Mouse (Mus musculus) hindbrain, embryonic 12.5 days (tissue): Measurements from ENCODE around the gene Kcnma1. TPM values are rescaled to one million over a fixed set of nuclear protein-coding genes. Genes with fewer than 3 reads are reported as not detected.
A peak's percentile ranks its signal among the peaks of the same experiment; 100 is the strongest.

Source experiments
- ATAC-seq: fragments of 200-750 bp; cut with Nextera tagmentation; 2 replicates; pipeline ENCODE4 v1.8.0; 2017; ENCODE audit warnings: moderate TSS enrichment; ENCODE audit not compliant: low FRiP score
- H3K27ac ChIP-seq: fragments of 300-500 bp; sonication (generic); 2 replicates; pipeline ENCODE4 v1.5.1; 2016; ENCODE audit warnings: mild to moderate bottlenecking
- H3K27me3 ChIP-seq: fragments of 300-500 bp; sonication (generic); 2 replicates; pipeline ENCODE4 v1.6.1; 2016; ENCODE audit warnings: mild to moderate bottlenecking
- H3K36me3 ChIP-seq: fragments of 300-500 bp; sonication (generic); 2 replicates; pipeline ENCODE4 v1.6.1; 2016; ENCODE audit warnings: mild to moderate bottlenecking
- H3K4me1 ChIP-seq: fragments of 300-500 bp; sonication (generic); 2 replicates; pipeline ENCODE4 v1.6.1; 2016
- H3K4me2 ChIP-seq: fragments of 300-500 bp; sonication (generic); replicated peaks from 2 replicates; pipeline ENCODE4 v1.6.1; 2016; ENCODE audit warnings: mild to moderate bottlenecking
- H3K4me3 ChIP-seq: fragments of 300-500 bp; sonication (generic); 2 replicates; pipeline ENCODE4 v1.5.1; 2016; ENCODE audit warnings: mild to moderate bottlenecking
- H3K9ac ChIP-seq: fragments of 300-500 bp; sonication (generic); 2 replicates; pipeline ENCODE4 v1.6.1; 2016; ENCODE audit warnings: mild to moderate bottlenecking, moderate library complexity
- H3K9me3 ChIP-seq: fragments of 300-500 bp; sonication (generic); replicated peaks from 2 replicates; pipeline ENCODE4 v1.6.1; 2016; ENCODE audit warnings: mild to moderate bottlenecking
- WGBS: fragments of 180-500 bp; shearing (Covaris S2); methylation state at CpG from one replicate; pipeline ENCODE4 v1.1.7; 2016; 5-methylcytosine and 5-hydroxymethylcytosine counted together
- polyA plus RNA-seq: library from polyadenylated mRNA; unstranded; fragments of >200 nt; fragmentation: Nextera tagmentation; extraction: Ambion mirVana; gene quantifications from 2 replicates; pipeline ENCODE4 v1.2.1, GENCODE M21; 2016

Kcnma1 gene
- polyA plus RNA-seq, 1 experiment from 2014 or later = 5.0 TPM

- H3K9ac ChIP-seq = no peak overlapping the region
- no peaks in the 10 kb centered on the region for H3K36me3 ChIP-seq
- H3K27ac ChIP-seq = no peak overlapping the region
- H3K4me1 ChIP-seq = 0 out of 2 replicates have a peak, but pooled peaks cover 3% of the 10 kb centered on the region
- no peak overlapping the region for H3K4me2 ChIP-seq
- ATAC-seq = no peak
- no peaks in the 10 kb centered on the region for H3K9me3 ChIP-seq
- 64% methylated on average over 3 of the region's 3 CpGs for WGBS
- H3K4me3 ChIP-seq = no peak overlapping the region
- H3K27me3 ChIP-seq = no peaks in the 10 kb centered on the region
Observed at GRCm38 (mm10) chr14:23638078-23638695, 376.1 kb downstream of the Kcnma1 start.

- H3K9me3 ChIP-seq = no peaks in the 10 kb centered on the region
- 0 out of 2 replicates have a peak, but pooled peaks cover 3% of the 10 kb centered on the region for H3K4me1 ChIP-seq
- no peak; the same call in 1 of the 2 replicates for ATAC-seq
- no peaks in the 10 kb centered on the region for H3K36me3 ChIP-seq
- 0 out of 2 replicates have a peak overlapping the region, but pooled peaks have one; percentile 7 for H3K27ac ChIP-seq
- H3K4me3 ChIP-seq = no peak overlapping the region
- no peak overlapping the region for H3K9ac ChIP-seq
- WGBS = 47% methylated on average over 4 of the region's 4 CpGs
- H3K27me3 ChIP-seq = no peaks in the 10 kb centered on the region
- H3K4me2 ChIP-seq = no peak overlapping the region
Observed at GRCm38 (mm10) chr14:23635903-23636302, 378.4 kb downstream of the Kcnma1 start.

GRCm38 (mm10) chr14:23633011-23633595, 381.2 kb downstream of the Kcnma1 start:
- Histone ChIP-seq H3K27ac (no peak overlapping the region), H3K36me3 (no peaks in the 10 kb centered on the region), H3K9me3 (no peaks in the 10 kb centered on the region), H3K4me2 (no peak overlapping the region), H3K4me1 (0 out of 2 replicates have a peak, but pooled peaks cover 3% of the 10 kb centered on the region), H3K27me3 (no peaks in the 10 kb centered on the region), H3K9ac (no peak overlapping the region), H3K4me3 (no peak overlapping the region)
- ATAC-seq = no peak
- 83% methylated on average over 5 of the region's 5 CpGs for WGBS

- H3K4me3 ChIP-seq = no peak overlapping the region
- H3K4me2 ChIP-seq = no peak overlapping the region
- no peaks in the 10 kb centered on the region for H3K9me3 ChIP-seq
- peak overlapping the region; percentile 40; the same call in 1 of the 2 replicates for H3K27ac ChIP-seq
- no peaks in the 10 kb centered on the region for H3K27me3 ChIP-seq
- H3K9ac ChIP-seq = no peak overlapping the region
- no peaks in the 10 kb centered on the region for H3K36me3 ChIP-seq
- ATAC-seq = no peak
- WGBS = 68% methylated on average over 6 of the region's 6 CpGs
- peaks cover 3% of the 10 kb centered on the region for H3K4me1 ChIP-seq
Observed at GRCm38 (mm10) chr14:23626925-23627324, 387.4 kb downstream of the Kcnma1 start.

DNA sequence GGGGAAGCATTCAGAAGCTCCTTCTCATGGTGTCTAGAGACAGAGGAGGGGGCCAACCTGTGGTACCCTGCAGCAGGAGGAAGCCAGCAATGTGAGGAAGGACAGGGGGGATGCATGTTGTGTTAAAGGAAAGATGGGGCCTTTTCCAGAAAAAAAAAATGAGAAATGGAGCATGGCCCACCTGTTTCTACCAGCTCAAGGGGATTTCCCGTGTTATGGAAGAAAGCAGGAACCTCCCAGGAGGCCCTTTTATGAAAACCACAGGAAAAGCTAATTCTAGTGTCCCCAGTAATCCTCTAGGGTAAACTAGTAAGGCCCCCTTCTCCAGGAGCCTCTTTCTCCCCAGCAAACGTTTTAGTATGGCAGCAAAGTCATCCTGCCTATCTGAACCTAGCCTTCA, 388.2 kb downstream of the Kcnma1 start:
- Histone ChIP-seq H3K9ac (no peak overlapping the region), H3K27me3 (no peaks in the 10 kb centered on the region), H3K4me3 (no peak overlapping the region), H3K4me2 (no peak overlapping the region), H3K4me1 (peaks cover 3% of the 10 kb centered on the region), H3K36me3 (no peaks in the 10 kb centered on the region), H3K9me3 (no peaks in the 10 kb centered on the region), H3K27ac (peak overlapping the region; percentile 40; the same call in 1 of the 2 replicates)
- whole genome bisulfite sequencing = 58% methylated on average over 2 of the region's 2 CpGs
- ATAC-seq = no peak

DNA sequence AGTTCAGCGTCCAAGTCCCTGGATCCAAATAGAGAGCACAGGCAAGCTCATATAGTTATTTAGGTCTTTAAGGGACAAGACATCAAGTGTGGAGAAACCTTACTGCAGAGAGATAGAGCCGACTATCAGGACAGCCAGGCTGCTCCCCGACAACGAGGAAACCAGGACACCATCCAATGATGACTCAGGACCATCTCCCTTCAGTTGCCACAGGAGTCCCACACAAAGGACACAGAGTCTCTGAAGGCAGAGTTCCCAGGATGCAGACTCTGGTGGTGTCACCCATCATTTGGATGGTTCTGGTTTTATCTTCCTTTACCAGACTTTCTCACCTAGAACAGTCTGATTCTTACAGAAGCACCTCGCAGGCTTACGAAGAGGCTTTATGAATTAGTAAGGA, 388.9 kb downstream of the Kcnma1 start:
- WGBS = 90% methylated on average over 6 of the region's 6 CpGs
- Histone ChIP-seq H3K9ac (no peak overlapping the region), H3K36me3 (no peaks in the 10 kb centered on the region), H3K27me3 (no peaks in the 10 kb centered on the region), H3K9me3 (no peaks in the 10 kb centered on the region), H3K4me2 (no peak overlapping the region), H3K4me1 (peaks cover 3% of the 10 kb centered on the region), H3K27ac (no peak overlapping the region), H3K4me3 (no peak overlapping the region)
- no peak for ATAC-seq

- Histone ChIP-seq H3K36me3 (no peaks in the 10 kb centered on the region), H3K9ac (no peak overlapping the region), H3K4me3 (no peak overlapping the region), H3K4me2 (no peak overlapping the region), H3K27me3 (no peaks in the 10 kb centered on the region), H3K9me3 (no peaks in the 10 kb centered on the region), H3K4me1 (peaks cover 3% of the 10 kb centered on the region), H3K27ac (no peak overlapping the region)
- no peak for ATAC-seq
- WGBS = 90% methylated on average over 1 of the region's 1 CpGs
Observed at GRCm38 (mm10) chr14:23624455-23624854, 389.8 kb downstream of the Kcnma1 start.

DNA sequence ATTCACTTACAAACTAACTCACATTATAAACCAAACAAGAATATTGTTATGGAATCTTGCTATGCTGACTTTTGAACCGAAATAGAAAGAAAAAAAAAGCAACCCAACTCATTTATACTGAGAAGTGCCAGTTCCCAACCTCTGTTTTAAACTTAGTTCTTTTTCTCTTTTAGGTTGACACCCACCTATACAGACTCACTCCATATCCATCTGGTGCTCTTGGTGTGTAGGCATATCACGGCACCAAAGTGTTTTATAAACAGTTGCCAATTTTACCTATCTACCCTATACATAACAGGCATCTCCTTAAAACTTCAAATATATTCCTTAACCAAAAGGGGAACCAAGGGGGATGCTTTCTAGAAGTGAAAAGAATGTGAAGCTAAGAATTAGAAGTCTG, 393.6 kb downstream of the Kcnma1 start:
- no peaks in the 10 kb centered on the region for H3K27me3 ChIP-seq
- no peak overlapping the region for H3K4me3 ChIP-seq
- H3K9ac ChIP-seq = no peak overlapping the region
- no peaks in the 10 kb centered on the region for H3K36me3 ChIP-seq
- no peak overlapping the region for H3K27ac ChIP-seq
- no peak for ATAC-seq
- no peaks in the 10 kb centered on the region for H3K9me3 ChIP-seq
- no peak overlapping the region for H3K4me2 ChIP-seq
- 88% methylated on average over 2 of the region's 2 CpGs for WGBS
- no peaks in the 10 kb centered on the region for H3K4me1 ChIP-seq

GRCm38 (mm10) chr14:23618973-23619372, 395.3 kb downstream of the Kcnma1 start:
- 79% methylated on average over 2 of the region's 2 CpGs for WGBS
- Histone ChIP-seq H3K9me3 (no peaks in the 10 kb centered on the region), H3K4me2 (no peak overlapping the region), H3K9ac (no peak overlapping the region), H3K27ac (no peak overlapping the region), H3K27me3 (no peaks in the 10 kb centered on the region), H3K4me1 (no peaks in the 10 kb centered on the region), H3K4me3 (no peak overlapping the region), H3K36me3 (no peaks in the 10 kb centered on the region)
- no peak for ATAC-seq

GRCm38 (mm10) chr14:23618081-23618480, 396.2 kb downstream of the Kcnma1 start:
- WGBS = 52% methylated on average over 1 of the region's 1 CpGs
- H3K4me1 ChIP-seq = no peaks in the 10 kb centered on the region
- no peak overlapping the region for H3K4me2 ChIP-seq
- H3K4me3 ChIP-seq = no peak overlapping the region
- H3K27ac ChIP-seq = no peak overlapping the region
- H3K9me3 ChIP-seq = no peaks in the 10 kb centered on the region
- no peaks in the 10 kb centered on the region for H3K27me3 ChIP-seq
- no peaks in the 10 kb centered on the region for H3K36me3 ChIP-seq
- no peak overlapping the region for H3K9ac ChIP-seq
- no peak for ATAC-seq

GRCm38 (mm10) chr14:23610054-23610453, 404.2 kb downstream of the Kcnma1 start:
- Histone ChIP-seq H3K27me3 (no peaks in the 10 kb centered on the region), H3K9me3 (no peaks in the 10 kb centered on the region), H3K36me3 (no peaks in the 10 kb centered on the region), H3K9ac (no peak overlapping the region), H3K27ac (no peak overlapping the region), H3K4me2 (no peak overlapping the region), H3K4me3 (no peak overlapping the region), H3K4me1 (peaks cover 3% of the 10 kb centered on the region; the same call in 1 of the 2 replicates)
- 73% methylated on average over 3 of the region's 3 CpGs for WGBS
- no peak for ATAC-seq

DNA sequence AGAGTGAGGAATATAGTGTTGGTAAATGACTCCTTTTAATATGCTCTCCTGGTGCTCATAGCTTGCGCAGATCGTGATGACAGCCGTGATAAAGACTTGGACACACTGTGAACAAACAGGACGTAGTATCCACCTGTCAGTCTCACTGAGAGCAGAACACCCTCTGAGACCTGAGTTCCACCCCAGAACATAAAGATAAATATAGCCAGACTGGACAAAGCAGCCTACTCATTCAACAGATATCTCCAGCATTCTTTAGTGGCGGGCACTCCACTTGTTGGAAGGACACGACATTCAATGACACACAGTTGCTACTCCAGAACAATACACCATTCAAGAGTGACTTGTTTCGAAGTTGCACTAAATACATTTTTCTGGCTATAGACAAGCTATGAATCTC, 408.6 kb downstream of the Kcnma1 start:
- no peak overlapping the region for H3K4me2 ChIP-seq
- no peak overlapping the region for H3K9ac ChIP-seq
- WGBS = 72% methylated on average over 7 of the region's 7 CpGs
- H3K9me3 ChIP-seq = no peaks in the 10 kb centered on the region
- no peaks in the 10 kb centered on the region for H3K36me3 ChIP-seq
- ATAC-seq = no peak
- no peak overlapping the region for H3K27ac ChIP-seq
- H3K27me3 ChIP-seq = no peaks in the 10 kb centered on the region
- no peaks in the 10 kb centered on the region for H3K4me1 ChIP-seq
- H3K4me3 ChIP-seq = no peak overlapping the region

DNA sequence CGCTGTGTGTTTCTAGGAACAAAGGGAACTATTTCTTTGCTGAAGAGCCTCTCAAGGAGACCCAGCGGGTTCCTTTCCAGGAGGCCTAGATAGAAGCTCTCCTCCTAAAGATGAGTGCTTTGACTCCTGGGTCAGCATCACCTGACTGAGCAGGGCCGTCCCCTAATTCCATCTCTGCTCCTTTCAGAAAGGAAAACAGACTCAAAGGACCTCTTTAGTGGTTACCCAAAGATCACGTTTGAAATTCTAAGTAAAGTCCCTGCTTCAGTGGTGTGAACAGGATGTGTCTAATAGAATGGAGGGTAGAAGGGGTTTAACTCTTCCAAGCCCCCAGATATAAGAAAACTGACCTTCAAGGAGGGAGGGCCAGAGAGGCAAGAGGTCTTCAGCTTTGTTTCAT, 411.4 kb downstream of the Kcnma1 start:
- no peak overlapping the region for H3K4me3 ChIP-seq
- no peaks in the 10 kb centered on the region for H3K4me1 ChIP-seq
- no peaks in the 10 kb centered on the region for H3K27me3 ChIP-seq
- no peak overlapping the region for H3K4me2 ChIP-seq
- WGBS = 25% methylated on average over 4 of the region's 4 CpGs
- H3K27ac ChIP-seq = no peak overlapping the region
- no peaks in the 10 kb centered on the region for H3K9me3 ChIP-seq
- ATAC-seq = no peak
- H3K9ac ChIP-seq = no peak overlapping the region
- H3K36me3 ChIP-seq = no peaks in the 10 kb centered on the region
